Mouse (Mus musculus) C2C12 (cell line): ENCODE data around the gene Cobll1. TPM values are rescaled to one million over a fixed set of nuclear protein-coding genes. Genes with fewer than 3 reads are reported as not detected.

Experiments used
- H3K27me3 ChIP-seq: one replicate; pipeline ENCODE4 v1.6.1; 2011; ENCODE audit not compliant: control insufficient read depth, insufficient read depth, insufficient read length
- H3K36me3 ChIP-seq: one replicate; pipeline ENCODE4 v1.6.1; 2011; ENCODE audit not compliant: control insufficient read depth, insufficient read depth
- H3K4me3 ChIP-seq: one replicate; pipeline ENCODE4 v1.5.1; 2011; ENCODE audit warnings: mild to moderate bottlenecking, control low read depth; ENCODE audit not compliant: poor library complexity, insufficient read depth, severe bottlenecking
- H3K79me2 ChIP-seq: one replicate; pipeline ENCODE4 v1.6.1; 2011; ENCODE audit not compliant: control insufficient read depth, insufficient read depth
- H3K79me3 ChIP-seq: one replicate; pipeline ENCODE4 v1.6.1; 2011; ENCODE audit warnings: low read depth, control low read depth
- H3ac ChIP-seq: one replicate; pipeline ENCODE3; 2011; ENCODE audit warnings: low read depth; ENCODE audit not compliant: control insufficient read depth, insufficient read length
- CEBPB ChIP-seq: IDR thresholded peaks from one replicate; pipeline ENCODE4 v1.6.1; 2011; ENCODE audit warnings: low read depth, mild to moderate bottlenecking, control low read depth, moderate library complexity
- CTCF ChIP-seq: IDR thresholded peaks from one replicate; pipeline ENCODE4 v1.5.1; 2011; ENCODE audit not compliant: control insufficient read depth, insufficient read depth, insufficient read length
- FOSL1 ChIP-seq: IDR thresholded peaks from one replicate; pipeline ENCODE4 v1.8.0; 2011; ENCODE audit warnings: mild to moderate bottlenecking, low read length; ENCODE audit not compliant: poor library complexity, insufficient read depth, severe bottlenecking
- MAX ChIP-seq: IDR thresholded peaks from one replicate; pipeline ENCODE4 v1.6.1; 2011; ENCODE audit warnings: mild to moderate bottlenecking, control low read depth
- MYOD1 ChIP-seq: IDR thresholded peaks from one replicate; pipeline ENCODE4 v1.6.1; 2011; ENCODE audit warnings: low read depth; ENCODE audit not compliant: control insufficient read depth, insufficient read length
- MYOG ChIP-seq: IDR thresholded peaks from one replicate; pipeline ENCODE4 v1.6.1; 2011; ENCODE audit not compliant: control insufficient read depth, insufficient read length; ENCODE audit errors: extremely low read depth
- USF1 ChIP-seq: IDR thresholded peaks from one replicate; pipeline ENCODE4 v1.6.1; 2011; ENCODE audit warnings: low read depth, mild to moderate bottlenecking, control low read depth, moderate library complexity
- polyA plus RNA-seq: library from polyadenylated mRNA; unstranded; fragments of >200 nt; fragmentation: generic; extraction: Trizol; gene quantifications from one replicate; pipeline ENCODE4 v1.2.1, GENCODE M21; 2012; ENCODE audit warnings: missing spikeins

Gene Cobll1
- polyA plus RNA-seq, 1 experiment: 16.3 TPM

GRCm38 (mm10) chr2:65213675-65214074 lies 25.5 kb downstream of the Cobll1 start:
- H3K79me3 ChIP-seq: peaks cover 89% of the 10 kb centered on the region
- no peaks in the 10 kb centered on the region for H3K27me3 ChIP-seq
- peaks cover 3% of the 10 kb centered on the region for H3K36me3 ChIP-seq
- H3K79me2 ChIP-seq: peaks cover 100% of the 10 kb centered on the region
- TF ChIP-seq MYOD1 (no peak), MYOG (no peak), CTCF (no peak), USF1 (no peak), MAX (no peak), CEBPB (no peak), FOSL1 (no peak)
- no peak overlapping the region for H3K4me3 ChIP-seq
- H3ac ChIP-seq: no peak overlapping the region

- TF ChIP-seq FOSL1: no peak
- no peak for TF ChIP-seq CTCF
- no peak for TF ChIP-seq USF1
- TF ChIP-seq MAX: no peak
- no peak for TF ChIP-seq MYOD1
- TF ChIP-seq MYOG: no peak
- no peak for TF ChIP-seq CEBPB
- no peak overlapping the region for H3ac ChIP-seq
- H3K79me2 ChIP-seq: peaks cover 100% of the 10 kb centered on the region
- H3K27me3 ChIP-seq: no peaks in the 10 kb centered on the region
- H3K4me3 ChIP-seq: no peak overlapping the region
- peaks cover 3% of the 10 kb centered on the region for H3K36me3 ChIP-seq
- H3K79me3 ChIP-seq: peaks cover 86% of the 10 kb centered on the region
These were observed 27.6 kb downstream of the Cobll1 start for GRCm38 (mm10) chr2:65211620-65212019.

GRCm38 (mm10) chr2:65207750-65208149 lies 31.5 kb downstream of the Cobll1 start:
- Histone ChIP-seq H3K79me3 (peaks cover 73% of the 10 kb centered on the region), H3ac (no peak overlapping the region), H3K79me2 (peaks cover 100% of the 10 kb centered on the region), H3K4me3 (no peak overlapping the region), H3K36me3 (no peaks in the 10 kb centered on the region), H3K27me3 (no peaks in the 10 kb centered on the region)
- TF ChIP-seq FOSL1: no peak
- no peak for TF ChIP-seq CTCF
- no peak for TF ChIP-seq USF1
- TF ChIP-seq MAX: no peak
- TF ChIP-seq MYOG: no peak
- TF ChIP-seq MYOD1: no peak
- no peak for TF ChIP-seq CEBPB

DNA sequence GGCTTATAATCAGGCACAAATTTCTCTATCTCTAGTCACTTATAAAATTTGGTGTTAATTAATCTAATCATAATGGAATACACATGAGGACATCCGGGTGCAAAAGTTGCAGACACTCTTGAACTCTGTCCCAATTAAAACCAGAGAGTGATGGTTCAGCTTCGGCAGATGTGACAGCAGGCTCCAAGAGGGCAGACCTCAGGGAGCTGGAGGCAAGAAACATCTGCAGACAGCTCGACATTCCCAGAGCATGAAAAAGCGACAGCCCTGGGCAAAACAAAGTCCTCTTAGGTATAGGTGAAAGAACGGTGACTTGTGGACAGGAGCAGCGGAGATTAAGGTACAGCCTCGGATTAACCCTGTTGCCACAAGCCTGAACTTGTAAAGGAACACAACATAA lies 35.5 kb downstream of the Cobll1 start:
- Histone ChIP-seq H3K79me3 (peaks cover 63% of the 10 kb centered on the region), H3ac (no peak overlapping the region), H3K27me3 (no peaks in the 10 kb centered on the region), H3K79me2 (peaks cover 100% of the 10 kb centered on the region), H3K36me3 (peaks cover 2% of the 10 kb centered on the region), H3K4me3 (no peak overlapping the region)
- TF ChIP-seq CEBPB (no peak), MYOG (no peak), CTCF (no peak), MYOD1 (no peak), MAX (no peak), USF1 (no peak)

DNA sequence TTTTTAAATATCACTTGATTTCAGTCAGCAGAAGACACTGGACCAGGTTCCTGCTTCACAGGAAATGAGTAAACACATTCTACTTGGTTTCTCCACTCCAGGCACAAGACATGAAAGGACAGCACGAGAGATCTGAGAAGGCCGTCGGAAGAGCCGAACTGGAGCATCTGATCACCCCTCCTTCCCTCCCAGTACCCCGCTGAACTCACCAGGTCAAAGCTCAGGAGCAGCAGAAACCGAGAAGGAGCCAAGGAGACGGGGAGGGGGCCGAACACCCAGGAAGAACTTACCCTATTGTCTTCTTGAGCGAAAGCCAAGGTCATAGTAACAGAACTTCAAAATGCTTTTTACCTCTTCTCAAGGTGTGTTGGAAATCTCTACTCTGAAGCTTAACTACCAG lies 39.5 kb downstream of the Cobll1 start:
- no peak for TF ChIP-seq FOSL1
- TF ChIP-seq USF1: no peak
- TF ChIP-seq CTCF: no peak
- TF ChIP-seq MYOD1: no peak
- no peak for TF ChIP-seq MYOG
- Histone ChIP-seq H3ac (no peak overlapping the region), H3K79me3 (peaks cover 54% of the 10 kb centered on the region), H3K79me2 (peaks cover 94% of the 10 kb centered on the region), H3K36me3 (peaks cover 10% of the 10 kb centered on the region), H3K27me3 (no peaks in the 10 kb centered on the region), H3K4me3 (no peak overlapping the region)

GRCm38 (mm10) chr2:65198605-65199004 lies 40.6 kb downstream of the Cobll1 start:
- Histone ChIP-seq H3K79me3 (peaks cover 53% of the 10 kb centered on the region), H3ac (no peak overlapping the region), H3K79me2 (peaks cover 93% of the 10 kb centered on the region), H3K4me3 (no peak overlapping the region), H3K36me3 (peaks cover 10% of the 10 kb centered on the region), H3K27me3 (no peaks in the 10 kb centered on the region)
- TF ChIP-seq FOSL1: no peak
- no peak for TF ChIP-seq CEBPB
